Mouse (Mus musculus): ENCODE measurements around the gene Pxk. TPM values are rescaled to one million over a fixed set of nuclear protein-coding genes. Genes with fewer than 3 reads are reported as not detected.
A peak's percentile ranks its signal among the peaks of the same experiment; 100 is the strongest.

Gene Pxk
- total and polyA plus RNA-seq, 3 experiments, result 2.1 to 14.0 (median 5.3) TPM

- Histone ChIP-seq H3K4me3 (ENCODE audit: low read depth, low read length) (no peak overlapping the region), H3K36me3 (replicated peaks) (peaks cover 18% of the 10 kb centered on the region), H3K4me1 (ENCODE audit: insufficient read depth, low read depth, low read length) (peaks cover 15% of the 10 kb centered on the region), H3K9me3 (replicated peaks) (no peaks in the 10 kb centered on the region), H3K27me3 (ENCODE audit: insufficient read depth, low read length) (no peaks in the 10 kb centered on the region)
- no peak for DNase-seq (ENCODE audit: low spot score)
- no peak for TF ChIP-seq GATA1 (IDR thresholded peaks at IDR 0.05; ENCODE audit: borderline replicate concordance, low read length)
- TF ChIP-seq GATA2 (IDR thresholded peaks at IDR 0.05; ENCODE audit: borderline replicate concordance, low read depth, low read length), result no peak
- TF ChIP-seq POLR2AphosphoS5 (IDR thresholded peaks at IDR 0.05; ENCODE audit: insufficient replicate concordance, low read depth, low read length), result no peak
- TF ChIP-seq TAL1 (conservative IDR thresholded peaks at IDR 0.05; ENCODE audit: low read depth, low read length), result no peak
- no peak for TF ChIP-seq CTCF (IDR thresholded peaks at IDR 0.05; ENCODE audit: low read depth, low read length)
- ATAC-seq (ENCODE audit: extremely low read depth, insufficient number of reproducible peaks, low FRiP score, poor library complexity, severe bottlenecking), result no peak
These were observed 76.6 kb downstream of the Pxk start for GRCm38 (mm10) chr14:8174634-8175033.

DNA sequence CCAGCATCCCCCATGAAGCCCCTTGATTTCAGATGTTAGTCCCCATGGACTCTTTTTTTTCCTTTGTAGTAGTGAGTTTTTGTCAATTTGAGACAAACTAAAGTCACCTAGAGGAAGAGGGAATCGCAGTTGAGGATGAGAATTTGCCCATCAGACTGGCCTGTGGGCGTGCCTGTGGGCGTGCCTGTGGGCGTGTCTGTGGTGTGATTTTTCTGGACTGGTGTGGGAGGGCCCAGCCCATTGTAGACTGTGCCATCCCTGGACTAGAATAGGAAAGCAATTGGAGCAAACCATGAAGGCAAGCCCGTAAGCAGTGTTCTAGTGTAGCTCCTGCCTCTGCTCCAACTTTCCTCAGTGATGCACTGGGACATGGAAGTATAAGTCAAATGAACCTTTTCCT, 78.2 kb downstream of the Pxk start:
- no peak for DNase-seq (ENCODE audit: low spot score)
- no peak for ATAC-seq (ENCODE audit: extremely low read depth, insufficient number of reproducible peaks, low FRiP score, poor library complexity, severe bottlenecking)
- H3K9me3 ChIP-seq (replicated peaks), result no peaks in the 10 kb centered on the region
- no peak overlapping the region for H3K4me3 ChIP-seq (ENCODE audit: low read depth, low read length)
- H3K4me1 ChIP-seq (ENCODE audit: insufficient read depth, low read depth, low read length), result peaks cover 15% of the 10 kb centered on the region
- TF ChIP-seq POLR2AphosphoS5 (IDR thresholded peaks at IDR 0.05; ENCODE audit: insufficient replicate concordance, low read depth, low read length) (no peak), GATA2 (IDR thresholded peaks at IDR 0.05; ENCODE audit: borderline replicate concordance, low read depth, low read length) (no peak)
- H3K36me3 ChIP-seq (replicated peaks), result peaks cover 4% of the 10 kb centered on the region
- peaks cover 8% of the 10 kb centered on the region for H3K27me3 ChIP-seq (ENCODE audit: insufficient read depth, low read length)

DNA sequence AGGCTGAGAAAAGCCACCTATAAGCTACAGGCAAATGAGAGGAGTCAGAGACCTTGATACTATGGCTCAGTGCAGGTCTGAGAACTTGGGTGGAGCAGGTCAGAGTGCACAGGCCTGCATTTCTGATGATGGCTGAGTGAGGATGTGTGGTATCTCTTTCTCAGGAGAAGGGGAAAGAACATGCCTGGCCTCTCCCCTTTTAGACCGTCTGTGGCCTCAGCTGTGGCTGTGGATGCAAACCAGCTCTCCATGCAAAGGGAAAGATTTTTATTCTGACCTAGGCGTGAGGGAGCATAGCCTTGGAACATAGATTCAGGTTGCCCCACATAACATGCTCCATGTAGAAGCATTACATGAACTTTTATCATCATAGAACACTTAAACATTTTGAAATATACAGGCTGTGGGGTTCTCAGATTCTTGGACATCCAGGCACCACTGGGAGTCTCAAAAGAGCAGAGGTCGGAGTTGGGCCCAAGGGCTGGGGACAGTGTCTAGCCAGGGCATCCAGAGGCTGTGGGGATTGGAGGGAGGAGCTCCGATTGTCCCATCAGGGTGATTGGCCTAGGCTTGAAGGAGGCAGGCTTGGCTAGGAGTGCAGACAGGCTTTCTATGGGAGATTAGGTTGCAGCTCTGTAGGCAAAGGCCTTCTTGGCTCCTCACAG, 82.5 kb downstream of the Pxk start:
- DNase-seq (ENCODE audit: low spot score), result no peak
- H3K27me3 ChIP-seq (ENCODE audit: insufficient read depth, low read length), result peaks cover 14% of the 10 kb centered on the region
- no peak overlapping the region for H3K4me3 ChIP-seq (ENCODE audit: low read depth, low read length)
- H3K36me3 ChIP-seq (replicated peaks), result no peaks in the 10 kb centered on the region
- TF ChIP-seq CTCF (IDR thresholded peaks at IDR 0.05; ENCODE audit: low read depth, low read length) (no peak), GATA2 (IDR thresholded peaks at IDR 0.05; ENCODE audit: borderline replicate concordance, low read depth, low read length) (no peak), POLR2AphosphoS5 (IDR thresholded peaks at IDR 0.05; ENCODE audit: insufficient replicate concordance, low read depth, low read length) (no peak), GATA1 (IDR thresholded peaks at IDR 0.05; ENCODE audit: borderline replicate concordance, low read length) (no peak), TAL1 (conservative IDR thresholded peaks at IDR 0.05; ENCODE audit: low read depth, low read length) (no peak)
- peaks cover 3% of the 10 kb centered on the region; the same call in 1 of the 2 replicates for H3K9me3 ChIP-seq (replicated peaks)
- ATAC-seq (ENCODE audit: extremely low read depth, insufficient number of reproducible peaks, low FRiP score, poor library complexity, severe bottlenecking), result no peak
- no peaks in the 10 kb centered on the region for H3K4me1 ChIP-seq (ENCODE audit: insufficient read depth, low read depth, low read length)

GRCm38 (mm10) chr14:8183330-8183729, 85.3 kb downstream of the Pxk start:
- no peak for ATAC-seq (ENCODE audit: extremely low read depth, insufficient number of reproducible peaks, low FRiP score, poor library complexity, severe bottlenecking)
- Histone ChIP-seq H3K36me3 (replicated peaks) (no peaks in the 10 kb centered on the region), H3K4me3 (ENCODE audit: low read depth, low read length) (no peak overlapping the region), H3K27me3 (ENCODE audit: insufficient read depth, low read length) (peaks cover 14% of the 10 kb centered on the region), H3K4me1 (ENCODE audit: insufficient read depth, low read depth, low read length) (no peaks in the 10 kb centered on the region), H3K9me3 (replicated peaks) (peaks cover 3% of the 10 kb centered on the region; the same call in 1 of the 2 replicates)
- TF ChIP-seq GATA2 (IDR thresholded peaks at IDR 0.05; ENCODE audit: borderline replicate concordance, low read depth, low read length) (no peak), CTCF (IDR thresholded peaks at IDR 0.05; ENCODE audit: low read depth, low read length) (0 out of 2 replicates have a peak, but pooled peaks have one; percentile 11), GATA1 (IDR thresholded peaks at IDR 0.05; ENCODE audit: borderline replicate concordance, low read length) (no peak), POLR2AphosphoS5 (IDR thresholded peaks at IDR 0.05; ENCODE audit: insufficient replicate concordance, low read depth, low read length) (no peak), TAL1 (conservative IDR thresholded peaks at IDR 0.05; ENCODE audit: low read depth, low read length) (no peak)
- no peak for DNase-seq (ENCODE audit: low spot score)

GRCm38 (mm10) chr14:8186278-8187045, 88.5 kb downstream of the Pxk start:
- Histone ChIP-seq H3K36me3 (replicated peaks) (no peaks in the 10 kb centered on the region), H3K9me3 (replicated peaks) (peaks cover 5% of the 10 kb centered on the region; the same call in 1 of the 2 replicates), H3K27me3 (ENCODE audit: insufficient read depth, low read length) (peaks cover 5% of the 10 kb centered on the region; the same call in 1 of the 2 replicates), H3K4me1 (ENCODE audit: insufficient read depth, low read depth, low read length) (no peaks in the 10 kb centered on the region), H3K4me3 (ENCODE audit: low read depth, low read length) (no peak overlapping the region)
- DNase-seq (ENCODE audit: low spot score), result no peak
- TF ChIP-seq POLR2AphosphoS5 (IDR thresholded peaks at IDR 0.05; ENCODE audit: insufficient replicate concordance, low read depth, low read length) (no peak), TAL1 (conservative IDR thresholded peaks at IDR 0.05; ENCODE audit: low read depth, low read length) (no peak), CTCF (IDR thresholded peaks at IDR 0.05; ENCODE audit: low read depth, low read length) (no peak), GATA1 (IDR thresholded peaks at IDR 0.05; ENCODE audit: borderline replicate concordance, low read length) (no peak), GATA2 (IDR thresholded peaks at IDR 0.05; ENCODE audit: borderline replicate concordance, low read depth, low read length) (no peak)
- ATAC-seq (ENCODE audit: extremely low read depth, insufficient number of reproducible peaks, low FRiP score, poor library complexity, severe bottlenecking), result no peak

DNA sequence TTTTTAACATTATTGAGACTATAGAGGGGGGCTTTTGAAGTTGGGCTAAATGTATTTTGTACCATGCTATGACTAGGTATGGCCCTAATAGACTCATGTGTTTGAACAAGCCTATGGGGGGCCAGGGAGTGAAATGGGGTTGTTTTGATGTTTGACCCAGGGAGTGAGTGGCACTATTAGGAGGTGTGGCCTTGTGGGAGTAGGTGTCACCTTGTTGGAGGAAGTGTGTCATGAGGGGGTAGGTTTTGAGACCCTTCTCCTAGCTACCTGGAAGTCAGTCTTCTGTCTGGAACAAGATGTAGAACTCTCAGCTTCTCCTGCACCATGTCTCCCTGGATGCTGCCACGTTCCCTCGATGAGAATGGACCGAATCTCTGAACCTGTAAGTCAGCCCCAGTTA, 92.5 kb downstream of the Pxk start:
- TF ChIP-seq CTCF (IDR thresholded peaks at IDR 0.05; ENCODE audit: low read depth, low read length) (no peak), GATA2 (IDR thresholded peaks at IDR 0.05; ENCODE audit: borderline replicate concordance, low read depth, low read length) (no peak), TAL1 (conservative IDR thresholded peaks at IDR 0.05; ENCODE audit: low read depth, low read length) (no peak), GATA1 (IDR thresholded peaks at IDR 0.05; ENCODE audit: borderline replicate concordance, low read length) (no peak), POLR2AphosphoS5 (IDR thresholded peaks at IDR 0.05; ENCODE audit: insufficient replicate concordance, low read depth, low read length) (no peak)
- Histone ChIP-seq H3K9me3 (replicated peaks) (0 out of 2 replicates have a peak, but pooled peaks cover 2% of the 10 kb centered on the region), H3K4me1 (ENCODE audit: insufficient read depth, low read depth, low read length) (no peaks in the 10 kb centered on the region), H3K4me3 (ENCODE audit: low read depth, low read length) (no peak overlapping the region), H3K36me3 (replicated peaks) (no peaks in the 10 kb centered on the region), H3K27me3 (ENCODE audit: insufficient read depth, low read length) (no peaks in the 10 kb centered on the region)
- DNase-seq (ENCODE audit: low spot score), result no peak
- ATAC-seq (ENCODE audit: extremely low read depth, insufficient number of reproducible peaks, low FRiP score, poor library complexity, severe bottlenecking), result no peak

Measured in G1E (cell line).